Mouse (Mus musculus) lung, postnatal 0 days (tissue): ENCODE data around the gene Prm1. TPM values are rescaled to one million over a fixed set of nuclear protein-coding genes. Genes with fewer than 3 reads are reported as not detected.

ENCODE experiments used
- ATAC-seq: fragments of 200-750 bp; cut with Nextera tagmentation; 2 replicates; pipeline ENCODE4 v1.8.0; 2017; ENCODE audit warnings: moderate library complexity
- DNase-seq: peaks from one replicate; pipeline ENCODE4 v3.0.0-alpha.2; 2016; ENCODE audit warnings: low spot score
- H3K27ac ChIP-seq: fragments of 300-500 bp; sonication (generic); 2 replicates; pipeline ENCODE4 v1.5.1; 2014; ENCODE audit warnings: antibody characterized with exemption, mild to moderate bottlenecking, low read length, mixed read lengths
- H3K27me3 ChIP-seq: fragments of 300-500 bp; sonication (generic); replicated peaks from 2 replicates; pipeline ENCODE4 v1.6.1; 2014; ENCODE audit warnings: low read length, mixed read lengths; ENCODE audit not compliant: insufficient read depth
- H3K36me3 ChIP-seq: fragments of 300-500 bp; sonication (generic); 2 replicates; pipeline ENCODE4 v1.6.1; 2014; ENCODE audit warnings: low read length, mixed read lengths; ENCODE audit not compliant: insufficient read depth
- H3K4me1 ChIP-seq: fragments of 300-500 bp; sonication (generic); 2 replicates; pipeline ENCODE4 v1.6.1; 2014; ENCODE audit warnings: antibody characterized with exemption, low read depth, low read length, mixed read lengths; ENCODE audit not compliant: insufficient read depth
- H3K4me2 ChIP-seq: fragments of 300-500 bp; sonication (generic); replicated peaks from 2 replicates; pipeline ENCODE4 v1.6.1; 2014; ENCODE audit warnings: low read depth, mild to moderate bottlenecking, low read length, moderate library complexity, mixed read lengths
- H3K4me3 ChIP-seq: fragments of 300-500 bp; sonication (generic); 2 replicates; pipeline ENCODE4 v1.5.1; 2014; ENCODE audit warnings: low read depth, low read length
- H3K9ac ChIP-seq: fragments of 300-500 bp; sonication (generic); replicated peaks from 2 replicates; pipeline ENCODE4 v1.6.1; 2014; ENCODE audit warnings: low read depth, mild to moderate bottlenecking
- H3K9me3 ChIP-seq: fragments of 300-500 bp; sonication (generic); 2 replicates; pipeline ENCODE4 v1.6.1; 2016; ENCODE audit warnings: low read length, mixed read lengths
- CTCF ChIP-seq: IDR thresholded peaks from 2 replicates; pipeline ENCODE4 v1.5.1; 2016; ENCODE audit warnings: antibody characterized with exemption, mild to moderate bottlenecking
- EP300 ChIP-seq: IDR thresholded peaks from 2 replicates; pipeline ENCODE4 v1.6.1; 2016; ENCODE audit warnings: antibody characterized with exemption, mild to moderate bottlenecking, control low read depth
- WGBS: fragments of 180-500 bp; shearing (Covaris S2); extraction: QIAGEN DNeasy Blood & Tissue Kit; methylation state at CpG from one replicate; pipeline ENCODE4 v1.1.7; 2014; 5-methylcytosine and 5-hydroxymethylcytosine counted together
- polyA plus RNA-seq: library from polyadenylated mRNA; unstranded; fragments of >200 nt; fragmentation: Nextera tagmentation; extraction: Ambion mirVana; gene quantifications from 2 replicates; pipeline ENCODE4 v1.2.1, GENCODE M21; 2015

The Prm1 gene
- polyA plus RNA-seq, 1 experiment from 2014 or later, result not detected

GRCm38 (mm10) chr16:10770531-10771325, 34.9 kb downstream of the Prm1 start:
- peak; percentile 37 for TF ChIP-seq CTCF
- no peak for TF ChIP-seq EP300
- no peaks in the 10 kb centered on the region for H3K27me3 ChIP-seq
- ATAC-seq (no peak), DNase-seq (no peak)
- WGBS, result 53% methylated on average over 4 of the region's 4 CpGs
- peaks cover 3% of the 10 kb centered on the region; the same call in 1 of the 2 replicates for H3K4me1 ChIP-seq
- H3K9ac ChIP-seq, result no peak overlapping the region
- H3K36me3 ChIP-seq, result no peaks in the 10 kb centered on the region
- H3K4me2 ChIP-seq, result no peak overlapping the region
- H3K9me3 ChIP-seq, result no peaks in the 10 kb centered on the region
- H3K4me3 ChIP-seq, result no peak overlapping the region
- no peak overlapping the region for H3K27ac ChIP-seq

GRCm38 (mm10) chr16:10769661-10770060, 36.0 kb downstream of the Prm1 start:
- no peak for TF ChIP-seq CTCF
- no peak for TF ChIP-seq EP300
- H3K4me2 ChIP-seq, result no peak overlapping the region

GRCm38 (mm10) chr16:10768821-10769220, 36.8 kb downstream of the Prm1 start:
- Histone ChIP-seq H3K4me3 (no peak overlapping the region), H3K4me2 (no peak overlapping the region), H3K9ac (no peak overlapping the region), H3K27me3 (no peaks in the 10 kb centered on the region), H3K4me1 (peaks cover 3% of the 10 kb centered on the region; the same call in 1 of the 2 replicates), H3K36me3 (no peaks in the 10 kb centered on the region), H3K9me3 (no peaks in the 10 kb centered on the region), H3K27ac (no peak overlapping the region)
- TF ChIP-seq CTCF, result no peak
- TF ChIP-seq EP300, result no peak
- ATAC-seq, result peak; percentile 20; the same call in 1 of the 2 replicates
- DNase-seq, result peak; percentile 32
- WGBS, result 38% methylated on average over 9 of the region's 9 CpGs

More at GRCm38 (mm10) chr16:10769661-10770060, 36.0 kb downstream of the Prm1 start:
- Histone ChIP-seq H3K4me1 (peaks cover 3% of the 10 kb centered on the region; the same call in 1 of the 2 replicates), H3K9me3 (no peaks in the 10 kb centered on the region), H3K4me3 (no peak overlapping the region), H3K36me3 (no peaks in the 10 kb centered on the region), H3K27me3 (no peaks in the 10 kb centered on the region), H3K27ac (no peak overlapping the region), H3K9ac (no peak overlapping the region)
- ATAC-seq (no peak), DNase-seq (no peak)
- WGBS, result 74% methylated on average over 2 of the region's 2 CpGs

GRCm38 (mm10) chr16:10767158-10767557, 38.5 kb downstream of the Prm1 start:
- H3K4me2 ChIP-seq, result no peak overlapping the region
- H3K27ac ChIP-seq, result no peak overlapping the region
- H3K4me3 ChIP-seq, result no peak overlapping the region
- H3K9me3 ChIP-seq, result no peaks in the 10 kb centered on the region
- H3K4me1 ChIP-seq, result peaks cover 6% of the 10 kb centered on the region; the same call in 1 of the 2 replicates
- no peaks in the 10 kb centered on the region for H3K36me3 ChIP-seq
- peak; percentile 83 for DNase-seq
- no peak for TF ChIP-seq EP300
- TF ChIP-seq CTCF, result peak; percentile 94
- no peak overlapping the region for H3K9ac ChIP-seq
- no peaks in the 10 kb centered on the region for H3K27me3 ChIP-seq
- 44% methylated on average over 4 of the region's 4 CpGs for WGBS
- ATAC-seq, result no peak

- peak; percentile 68 for DNase-seq
- Histone ChIP-seq H3K4me2 (no peak overlapping the region), H3K27me3 (no peaks in the 10 kb centered on the region), H3K9ac (no peak overlapping the region), H3K4me1 (peaks cover 6% of the 10 kb centered on the region; the same call in 1 of the 2 replicates), H3K4me3 (no peak overlapping the region), H3K27ac (no peak overlapping the region), H3K36me3 (no peaks in the 10 kb centered on the region), H3K9me3 (no peaks in the 10 kb centered on the region)
- ATAC-seq, result peak; percentile 56; the same call in 1 of the 2 replicates
- WGBS, result 8% methylated on average over 2 of the region's 2 CpGs
- TF ChIP-seq CTCF (no peak), EP300 (no peak)
Measured at GRCm38 (mm10) chr16:10764323-10764722, 41.3 kb downstream of the Prm1 start.

- Histone ChIP-seq H3K4me3 (no peak overlapping the region), H3K9ac (no peak overlapping the region), H3K36me3 (no peaks in the 10 kb centered on the region), H3K9me3 (no peaks in the 10 kb centered on the region), H3K27me3 (no peaks in the 10 kb centered on the region), H3K4me2 (no peak overlapping the region), H3K4me1 (peaks cover 3% of the 10 kb centered on the region; the same call in 1 of the 2 replicates), H3K27ac (no peak overlapping the region)
- WGBS, result 41% methylated on average over 6 of the region's 6 CpGs
- DNase-seq, result no peak
- no peak for ATAC-seq
- TF ChIP-seq CTCF, result no peak
- TF ChIP-seq EP300, result no peak
Measured at GRCm38 (mm10) chr16:10763540-10764264, 41.9 kb downstream of the Prm1 start.
